17 mouse cellular contexts compared by ENCODE assay signal in genomic region chr5:122702156-122702555, GRCm38 (mm10). TPM values are rescaled to one million over a fixed set of nuclear protein-coding genes. Genes with fewer than 3 reads are reported as not detected.
DNase-seq lines count a peak whose midpoint lies in the region; ATAC-seq and TF ChIP-seq lines count a peak whose summit lies in the region.
"Had no signal": no experiment of that assay in that cellular context is flagged by ENCODE, and none has a peak within 500 bp of the region (broad histone marks: within the 10 kb centered on the region; RNA-seq: fewer than 3 reads in every experiment).

No protein-coding gene starts in this region.

- H3K27me3 ChIP-seq in liver, embryonic 13.5 days: no peaks in the 10 kb centered on the region
- no peaks in the 10 kb centered on the region for H3K27me3 ChIP-seq in liver, embryonic 12.5 days (replicated peaks)
- H3K27me3 ChIP-seq: limb, embryonic 15.5 days; lung, embryonic 15.5 days had no signal

- no peaks in the 10 kb centered on the region for H3K9me3 ChIP-seq in liver, embryonic 13.5 days (replicated peaks)
- no peaks in the 10 kb centered on the region for H3K9me3 ChIP-seq in liver, embryonic 12.5 days (replicated peaks)
- H3K9me3 ChIP-seq: forebrain, embryonic 12.5 days; limb, embryonic 15.5 days; lung, embryonic 15.5 days; midbrain, embryonic 12.5 days had no signal

- H3K27ac ChIP-seq in liver, embryonic 13.5 days: peak overlapping the region; percentile 43; the same call in 1 of the 2 replicates
- H3K27ac ChIP-seq in liver, embryonic 12.5 days: no peak overlapping the region
- H3K27ac ChIP-seq in bone marrow macrophage, adult 2 months (ENCODE audit: insufficient read depth, low read depth, low read length): peak overlapping the region; percentile 100
- H3K27ac ChIP-seq: forebrain, embryonic 12.5 days; limb, embryonic 15.5 days; lung, embryonic 15.5 days; midbrain, embryonic 12.5 days had no signal

- H3K9ac ChIP-seq in liver, embryonic 13.5 days: no peak overlapping the region
- no peak overlapping the region for H3K9ac ChIP-seq in liver, embryonic 12.5 days
- H3K9ac ChIP-seq: forebrain, embryonic 12.5 days; limb, embryonic 15.5 days; lung, embryonic 15.5 days; midbrain, embryonic 12.5 days had no signal

- TF ChIP-seq CTCF in bone marrow macrophage, adult 2 months (IDR thresholded peaks at IDR 0.05; ENCODE audit: low read depth, low read length): no peak

- H3K4me1 ChIP-seq in liver, embryonic 13.5 days (replicated peaks): peaks cover 75% of the 10 kb centered on the region
- H3K4me1 ChIP-seq in liver, embryonic 12.5 days: peaks cover 76% of the 10 kb centered on the region
- peaks cover 57% of the 10 kb centered on the region for H3K4me1 ChIP-seq in bone marrow macrophage, adult 2 months (ENCODE audit: control insufficient read depth, insufficient read depth, low read length)

- DNase-seq in adrenal gland, postnatal 10 days: peak; percentile 24
- no peak for DNase-seq in adrenal gland, adult 8-10 months
- DNase-seq in kidney, adult 11 months: peak; percentile 17
- no peak for DNase-seq in kidney, postnatal 10 days
- no peak for DNase-seq in liver, embryonic 13.5 days
- no peak for DNase-seq in right cerebral cortex, postnatal 10 days (ENCODE audit: low spot score in 2 of 2)
- DNase-seq: cerebellum, adult 9-11 months; retina, postnatal 1 day; thymus, postnatal 14 days had no signal

- no peak for ATAC-seq in liver, embryonic 13.5 days (ENCODE audit: low read depth)
- no peak for ATAC-seq in liver, embryonic 12.5 days
- ATAC-seq: hindbrain, embryonic 16.5 days; intestine, postnatal 0 days had no signal

- TF ChIP-seq POLR2A in bone marrow macrophage, adult 2 months (IDR thresholded peaks at IDR 0.05; ENCODE audit: borderline replicate concordance, low read depth, low read length): no peak

- 70% methylated on average over 6 of the region's 6 CpGs for WGBS in liver, embryonic 13.5 days (ENCODE audit: insufficient replicate concordance)
- WGBS in liver, embryonic 12.5 days (ENCODE audit: insufficient replicate concordance): 80% methylated on average over 6 of the region's 6 CpGs

- H3K4me3 ChIP-seq in liver, embryonic 13.5 days (replicated peaks): no peak overlapping the region
- H3K4me3 ChIP-seq in liver, embryonic 12.5 days: no peak overlapping the region
- no peak overlapping the region for H3K4me3 ChIP-seq in bone marrow macrophage, adult 2 months (ENCODE audit: insufficient read depth, low read length)
- H3K4me3 ChIP-seq: forebrain, embryonic 12.5 days; limb, embryonic 15.5 days; lung, embryonic 15.5 days; midbrain, embryonic 12.5 days had no signal

- no peak overlapping the region for H3K4me2 ChIP-seq in liver, embryonic 13.5 days
- no peak overlapping the region for H3K4me2 ChIP-seq in liver, embryonic 12.5 days
- H3K4me2 ChIP-seq: forebrain, embryonic 12.5 days; limb, embryonic 15.5 days; lung, embryonic 15.5 days; midbrain, embryonic 12.5 days had no signal

- H3K36me3 ChIP-seq in liver, embryonic 13.5 days: no peaks in the 10 kb centered on the region
- no peaks in the 10 kb centered on the region for H3K36me3 ChIP-seq in liver, embryonic 12.5 days
- H3K36me3 ChIP-seq: forebrain, embryonic 12.5 days; limb, embryonic 15.5 days; lung, embryonic 15.5 days; midbrain, embryonic 12.5 days had no signal

RNA-seq across cellular contexts. Expression of gene P2rx4, which starts 5.2 kb away (rescaled TPM):
- 10 to 100 TPM; 29.5 to 32.4 TPM for total RNA-seq in adrenal gland, postnatal 10 days (2021)
- total RNA-seq in adrenal gland, adult 8-10 months (2022): 10 to 100 TPM; 38.2 to 57.9 (median 46.5) TPM
- polyA plus RNA-seq in liver, embryonic 13.5 days (2015; fragmentation: Nextera tagmentation; extraction: Ambion mirVana): 29.0 and 33.0 TPM in 2 replicates
- polyA plus RNA-seq in liver, embryonic 12.5 days (2016; fragmentation: Nextera tagmentation; extraction: Ambion mirVana): 25.6 and 27.1 TPM in 2 replicates
- polyA plus RNA-seq in bone marrow macrophage, adult 2 months (2012; ENCODE audit: insufficient read depth, insufficient read length, missing spikeins): 497 and 499 TPM in 2 replicates

RNA-seq across cellular contexts. Expression of gene P2rx7, which starts 58.4 kb away (rescaled TPM):
- total RNA-seq in adrenal gland, postnatal 10 days (2021): 1 to 10 TPM; 3.2 to 5.1 TPM
- 1 to 10 TPM; 3.3 to 7.1 (median 4.9) TPM for total RNA-seq in adrenal gland, adult 8-10 months (2022)
- 0.98 and 1.3 TPM in 2 replicates for polyA plus RNA-seq in liver, embryonic 13.5 days (2015; fragmentation: Nextera tagmentation; extraction: Ambion mirVana)
- polyA plus RNA-seq in liver, embryonic 12.5 days (2016; fragmentation: Nextera tagmentation; extraction: Ambion mirVana): 1.1 and 1.2 TPM in 2 replicates
- 78.0 and 80.3 TPM in 2 replicates for polyA plus RNA-seq in bone marrow macrophage, adult 2 months (2012; ENCODE audit: insufficient read depth, insufficient read length, missing spikeins)

Comparison
In these comparisons a context has a peak if more than half of its experiments do, and no peak if none do; other contexts are left out.
1. DNase-seq: peak in adrenal gland, postnatal 10 days (single experiment) and kidney, adult 11 months (single experiment); none in adrenal gland, adult 8-10 months (single experiment), kidney, postnatal 10 days (single experiment), liver, embryonic 13.5 days (single experiment) and right cerebral cortex, postnatal 10 days (0 of 2).
2. RNA of gene P2rx4, which starts 5.2 kb away (polyA plus RNA-seq): 497 to 499 TPM in bone marrow macrophage, adult 2 months; 29.0 to 33.0 TPM in liver, embryonic 13.5 days and 25.6 to 27.1 TPM in liver, embryonic 12.5 days; every median in the first group is over 10 times any median in the second.
3. RNA of gene P2rx7, which starts 58.4 kb away (polyA plus RNA-seq): 78.0 to 80.3 TPM in bone marrow macrophage, adult 2 months; 0.98 to 1.3 TPM in liver, embryonic 13.5 days and 1.1 to 1.2 TPM in liver, embryonic 12.5 days; every median in the first group is over 10 times any median in the second.